Mouse (Mus musculus): Measurements from ENCODE around the gene Commd3.

The Commd3 gene

DNA sequence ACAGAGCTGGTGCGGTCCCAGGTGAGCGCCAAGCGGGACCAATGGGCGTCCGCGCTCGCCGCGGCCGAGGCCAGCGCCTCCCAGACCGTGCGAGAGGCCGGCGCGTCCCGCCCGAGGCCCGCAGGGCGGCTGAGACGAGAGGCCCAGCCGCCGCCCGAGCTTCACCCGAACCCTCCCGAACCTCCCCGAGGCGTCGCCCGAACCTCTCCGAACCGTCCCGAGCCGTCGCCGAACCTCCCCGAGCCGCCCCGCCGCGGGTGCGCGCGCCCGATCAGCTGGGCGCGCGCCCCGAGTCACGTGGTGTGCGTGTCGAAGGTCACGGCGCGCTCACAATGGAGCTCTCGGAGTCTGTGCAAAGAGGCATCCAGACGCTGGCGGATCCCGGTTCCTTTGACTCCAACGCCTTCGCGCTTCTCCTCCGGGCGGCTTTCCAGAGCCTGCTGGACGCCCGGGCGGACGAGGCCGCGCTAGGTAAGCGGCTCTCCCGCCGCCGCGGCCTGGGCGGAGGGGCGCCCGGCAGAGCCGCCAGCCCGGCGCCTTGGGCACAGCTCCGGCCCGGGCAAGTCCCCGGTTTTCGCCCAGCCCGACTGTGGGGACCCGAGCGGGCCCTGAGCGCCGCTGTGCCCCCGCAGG, at the start of gene Commd3:
TSS of gene Commd3 (plus strand) at position 252 of the 633 bp plus-strand sequence.
- peak; percentile 95 for DNase-seq

DNA sequence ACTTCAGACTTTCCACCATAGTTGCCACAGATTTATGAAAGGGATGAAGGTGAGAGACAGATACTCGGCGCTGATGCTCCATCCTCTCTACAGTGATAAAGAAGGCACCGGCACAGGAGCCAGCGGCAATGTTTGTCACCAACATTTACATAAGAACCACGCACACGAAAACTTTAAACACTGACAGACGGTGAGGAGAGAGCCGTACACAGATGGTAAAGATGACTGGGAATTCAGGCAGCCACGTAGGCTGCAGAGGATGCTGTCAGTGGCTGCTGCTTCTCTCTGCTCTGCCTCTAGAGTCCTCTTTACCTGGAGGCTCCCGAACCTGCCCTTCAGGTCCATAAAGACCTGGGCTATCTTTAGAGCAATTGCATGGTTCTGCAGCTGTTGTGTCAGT, 49.0 kb upstream of the Commd3 start:
- DNase-seq, result no peak

DNA sequence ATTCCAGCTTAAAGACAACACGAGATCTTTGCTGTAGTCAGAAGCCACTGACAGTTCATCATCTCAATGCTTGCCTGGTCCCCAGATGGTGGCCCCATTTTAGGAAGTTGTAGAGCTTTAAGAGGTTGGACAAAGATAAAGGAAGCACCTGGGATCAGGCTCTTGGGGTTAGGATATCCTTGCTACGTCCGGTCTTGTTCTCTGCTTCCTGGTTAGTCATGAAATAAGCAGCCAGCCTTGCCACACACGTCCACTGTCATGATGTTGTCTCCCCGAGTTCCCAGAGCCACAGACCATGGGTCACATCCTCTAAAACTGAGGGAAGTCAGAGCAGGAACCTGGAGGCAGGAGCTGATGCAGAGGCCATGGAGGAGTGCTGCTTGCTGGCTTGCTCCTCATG, 41.6 kb upstream of the Commd3 start:
- DNase-seq, result no peak

DNA sequence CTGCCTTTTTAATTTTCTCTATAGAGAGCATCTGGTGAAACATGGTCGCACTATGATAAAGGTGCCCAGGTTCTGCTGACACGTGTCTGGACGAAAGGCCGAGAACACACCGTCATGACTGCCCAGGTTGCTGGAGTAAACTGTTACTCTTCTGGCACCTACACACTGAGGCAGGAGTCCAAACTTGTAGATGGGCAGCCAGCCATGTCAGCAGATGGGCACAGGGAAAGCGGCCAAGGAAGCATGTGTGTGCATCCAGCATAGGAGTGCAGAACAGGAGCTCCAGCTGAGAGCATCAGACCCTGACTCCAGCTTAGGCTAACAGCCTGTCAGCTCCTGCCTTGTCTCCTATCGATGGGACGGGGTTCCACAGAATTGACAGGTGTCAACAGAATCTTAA, 37.1 kb upstream of the Commd3 start:
- DNase-seq, result no peak

DNA sequence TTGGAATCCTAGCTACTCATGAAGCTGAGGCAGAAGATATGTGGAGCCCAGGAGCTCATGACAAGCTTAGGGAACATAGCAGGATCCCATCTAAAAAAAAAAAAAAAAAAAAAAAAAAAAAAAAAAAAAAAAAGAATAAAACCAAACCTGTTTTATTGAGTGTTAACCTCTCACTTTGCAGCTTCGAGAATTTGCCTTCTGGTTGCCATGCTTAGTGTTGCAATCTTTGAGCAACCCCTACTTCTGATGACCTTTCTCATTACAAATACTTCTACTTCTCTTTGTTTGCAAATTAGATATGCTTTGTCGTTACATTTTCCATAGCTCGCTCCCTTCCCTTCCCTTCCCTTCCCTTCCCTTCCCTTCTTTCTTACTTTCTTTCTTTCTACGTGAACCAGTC, 23.6 kb upstream of the Commd3 start:
- no peak for DNase-seq

DNA sequence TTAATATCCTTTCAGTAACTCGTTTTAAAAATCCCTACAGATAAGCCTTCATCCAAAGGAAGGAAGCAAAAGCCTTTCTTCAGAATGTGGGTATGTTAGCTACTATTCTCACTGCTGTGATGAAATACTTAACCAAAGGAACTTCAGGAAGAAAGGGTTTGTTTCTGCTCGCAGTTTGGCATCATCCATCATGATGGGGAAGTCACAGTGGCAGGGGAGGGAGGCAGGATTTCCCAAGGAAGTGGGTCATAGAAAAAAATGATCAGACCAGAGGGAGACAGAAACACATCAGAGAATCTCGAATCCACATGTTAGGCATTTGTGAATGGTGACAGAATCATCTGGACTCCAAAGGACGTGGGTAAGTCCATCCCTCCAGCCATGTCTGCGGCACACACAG, 17.4 kb upstream of the Commd3 start:
- no peak for DNase-seq

DNA sequence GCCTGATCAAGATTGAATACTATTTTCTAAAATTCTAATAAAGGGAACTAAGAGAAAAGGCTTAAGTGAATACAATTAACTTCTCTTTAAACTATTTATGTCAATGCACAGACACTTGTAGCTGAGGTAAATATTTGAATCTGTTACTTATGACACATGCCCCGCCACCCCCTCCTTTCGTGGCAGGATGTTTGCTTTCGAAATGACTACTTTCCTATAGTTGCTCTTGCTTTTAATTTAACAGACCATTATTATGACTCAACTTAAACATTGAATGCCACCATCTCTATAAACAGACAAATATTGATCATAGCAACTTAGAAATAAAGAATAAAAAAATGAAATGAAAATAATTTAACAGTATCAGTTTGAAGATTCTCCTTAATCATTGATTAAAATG, 8.2 kb upstream of the Commd3 start:
- no peak for DNase-seq

DNA sequence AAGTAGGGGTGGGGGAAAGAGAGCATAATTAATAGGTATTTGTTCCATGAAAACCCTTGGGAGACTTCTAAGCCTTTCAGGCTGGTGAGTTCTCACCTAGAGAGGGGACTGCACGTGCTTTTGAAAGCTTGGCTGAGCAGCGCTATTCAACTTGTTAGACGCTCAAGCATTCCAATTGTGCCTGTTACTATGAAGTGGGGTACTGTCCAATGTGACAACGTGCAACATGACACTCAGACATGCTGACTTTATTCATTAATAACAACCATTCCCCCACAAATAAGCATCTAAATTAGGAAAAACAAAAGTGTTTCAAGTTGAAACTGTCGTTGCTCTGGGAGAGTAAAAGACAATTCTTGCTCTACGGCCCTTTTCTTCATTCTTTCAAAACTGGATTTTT, 1.1 kb upstream of the Commd3 start:
- DNase-seq, result peak; percentile 39

DNA sequence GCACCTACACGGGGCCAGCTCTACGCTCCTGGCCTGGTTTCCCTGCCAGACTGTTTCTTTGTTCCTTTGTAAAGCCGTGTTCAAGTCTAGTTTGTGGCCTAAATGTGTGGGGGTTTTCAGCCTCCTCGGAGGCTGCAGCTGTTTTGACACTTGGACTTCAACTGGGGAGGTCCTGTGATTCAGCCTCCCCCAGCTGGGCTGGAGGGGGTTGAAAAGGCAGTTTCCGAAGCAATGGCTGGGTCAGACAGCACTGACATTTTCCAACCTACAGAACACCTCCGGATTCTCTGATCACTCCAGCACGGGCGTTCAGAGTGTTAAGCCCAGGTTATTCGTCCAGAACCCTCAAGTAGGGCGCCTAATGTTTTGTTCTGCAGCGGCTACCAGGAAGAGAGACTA, 581 bp downstream of the Commd3 start:
- no peak for DNase-seq

DNA sequence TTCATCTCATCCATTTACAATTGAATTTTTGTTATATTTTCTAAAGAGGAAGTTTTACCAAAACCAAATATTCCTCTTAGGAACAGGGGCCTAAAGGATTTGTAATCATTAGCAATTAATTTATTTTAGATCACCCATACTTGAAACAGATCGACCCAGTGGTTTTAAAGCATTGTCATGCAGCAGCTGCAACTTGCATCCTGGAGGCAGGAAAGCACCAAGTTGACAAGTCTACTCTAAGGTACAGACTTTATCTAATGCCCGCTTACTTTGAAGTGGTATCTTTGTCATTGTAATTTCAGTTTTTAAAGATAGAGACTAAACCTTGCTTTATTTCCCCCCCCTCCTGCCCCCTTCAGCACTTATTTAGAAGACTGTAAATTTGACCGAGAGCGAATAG, 1.6 kb downstream of the Commd3 start:
- DNase-seq, result no peak

DNA sequence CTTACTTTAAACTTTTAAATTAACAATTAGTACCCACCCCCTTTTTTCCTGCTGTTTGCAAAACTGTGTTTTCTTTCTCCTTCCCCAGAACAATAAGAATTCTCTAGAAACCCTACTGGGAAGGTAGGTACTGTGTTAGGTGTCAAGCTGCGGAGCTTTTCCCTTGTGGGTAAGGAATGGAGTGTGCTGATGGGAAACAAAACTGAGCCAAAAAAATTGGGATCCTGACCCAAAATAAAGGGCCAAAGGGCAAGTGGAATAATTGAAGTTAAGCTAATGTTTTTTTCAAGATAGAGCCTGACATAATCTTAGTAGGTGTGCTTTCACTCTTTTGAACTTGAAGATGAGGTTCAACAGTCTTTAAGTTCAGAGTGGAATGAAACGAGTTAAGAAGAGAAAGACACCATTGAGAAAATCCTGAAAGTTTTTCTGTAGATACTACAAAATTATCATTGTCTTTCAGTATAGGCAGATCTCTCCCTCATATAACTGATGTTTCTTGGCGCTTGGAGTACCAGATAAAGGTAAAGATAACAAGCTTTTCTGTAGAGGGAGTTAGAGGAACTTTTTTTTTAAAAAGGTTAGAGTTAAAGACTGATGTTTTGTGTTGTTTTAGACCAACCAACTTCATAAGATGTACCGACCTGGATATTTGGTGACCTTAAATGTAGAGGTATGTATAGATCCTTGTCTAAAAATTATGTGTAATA, 2.2 kb downstream of the Commd3 start:
- DNase-seq, result no peak

DNA sequence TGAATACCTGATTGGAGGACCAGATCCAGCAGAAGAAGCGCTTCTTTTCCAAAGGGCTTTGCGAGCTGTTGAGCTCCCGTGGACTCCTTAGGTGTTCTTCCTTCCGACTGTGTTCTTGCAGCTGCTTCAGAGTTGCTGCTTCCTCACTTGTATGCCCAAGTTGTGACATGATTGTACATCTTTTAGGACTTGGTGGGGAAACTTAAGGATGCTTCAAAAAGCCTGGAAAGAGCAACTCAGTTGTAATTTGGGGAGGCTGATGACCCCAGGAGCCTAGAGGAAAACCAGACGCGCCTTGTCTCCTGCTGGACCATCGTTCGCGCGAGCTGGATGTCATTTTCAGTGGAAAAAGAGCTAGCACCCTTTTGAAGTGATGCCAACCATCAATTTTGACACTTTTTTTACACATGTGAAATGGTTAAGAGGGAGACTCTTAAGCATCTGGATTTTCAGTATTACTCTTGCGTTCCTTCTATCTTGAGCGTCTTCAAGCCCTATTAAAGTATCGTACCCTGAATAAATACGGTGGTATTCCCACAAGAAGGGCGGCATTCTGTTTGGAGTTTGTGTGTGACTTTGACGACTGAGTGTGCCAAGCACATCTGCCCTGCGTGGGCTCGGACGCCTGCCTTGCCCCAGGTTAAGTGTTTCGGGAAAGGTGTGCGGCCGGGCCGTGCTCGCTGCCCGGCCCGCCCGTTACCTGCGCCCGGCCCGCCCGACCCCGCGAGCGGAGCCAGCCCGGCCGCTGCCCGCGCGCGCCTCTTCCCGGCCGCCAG, 3.7 kb downstream of the Commd3 start:
- DNase-seq, result peak; percentile 26

DNA sequence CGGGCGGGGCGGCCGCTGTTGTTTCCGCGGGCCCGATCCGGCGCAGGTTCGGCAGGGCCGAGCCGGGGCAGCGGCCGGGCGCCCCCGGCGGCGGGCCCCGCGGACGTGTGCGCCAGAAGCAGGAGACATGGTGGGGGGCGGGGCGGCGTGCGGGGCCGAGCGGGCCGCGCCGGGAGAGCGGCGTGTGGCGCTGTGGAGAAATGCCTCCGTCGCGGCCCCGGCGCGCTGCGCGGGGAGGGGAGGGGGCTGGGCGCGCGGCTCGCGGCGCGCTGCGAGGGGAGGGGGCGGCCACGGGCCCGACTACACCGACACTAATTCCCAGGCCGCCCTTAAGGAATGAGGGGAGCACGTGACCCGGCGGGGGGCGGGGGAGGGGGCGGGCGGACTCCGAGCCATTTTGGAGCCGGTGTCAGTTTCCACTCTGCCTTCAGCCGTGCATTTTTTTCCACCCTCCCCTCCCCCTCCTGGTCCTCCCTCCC, 4.3 kb downstream of the Commd3 start:
- peak; percentile 94 for DNase-seq

DNA sequence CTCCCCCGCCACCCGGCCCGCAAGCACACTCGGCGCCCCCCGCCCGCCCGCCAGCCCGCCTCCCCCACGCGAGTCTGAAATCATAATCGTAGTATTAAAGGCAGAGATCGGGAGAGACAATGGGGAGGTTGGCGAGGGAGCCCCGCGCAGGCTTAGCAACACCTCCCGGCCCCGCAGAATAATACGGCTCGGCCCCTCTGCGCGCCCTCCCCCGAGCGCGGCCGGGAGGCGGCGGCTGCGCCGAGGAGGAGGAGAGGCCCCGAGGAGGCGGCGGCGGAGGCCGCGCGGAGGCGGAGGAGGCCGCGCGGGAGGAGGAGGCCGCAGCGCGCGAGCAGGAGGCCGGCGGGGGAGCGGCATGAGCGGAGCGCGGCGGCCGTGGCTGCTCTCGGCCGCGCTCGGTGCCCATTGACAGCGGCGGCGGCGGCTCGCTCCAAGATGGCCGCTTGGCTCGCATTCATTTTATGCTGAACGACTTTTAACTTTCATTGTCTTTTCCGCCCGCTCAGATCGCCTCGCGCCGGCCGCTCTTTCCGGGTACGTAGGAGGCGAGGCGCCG, 4.8 kb downstream of the Commd3 start, which contains the start of gene Bmi1:
TSS of gene Bmi1 (plus strand) at position 83 of the 556 bp plus-strand sequence.
- DNase-seq, result no peak

DNA sequence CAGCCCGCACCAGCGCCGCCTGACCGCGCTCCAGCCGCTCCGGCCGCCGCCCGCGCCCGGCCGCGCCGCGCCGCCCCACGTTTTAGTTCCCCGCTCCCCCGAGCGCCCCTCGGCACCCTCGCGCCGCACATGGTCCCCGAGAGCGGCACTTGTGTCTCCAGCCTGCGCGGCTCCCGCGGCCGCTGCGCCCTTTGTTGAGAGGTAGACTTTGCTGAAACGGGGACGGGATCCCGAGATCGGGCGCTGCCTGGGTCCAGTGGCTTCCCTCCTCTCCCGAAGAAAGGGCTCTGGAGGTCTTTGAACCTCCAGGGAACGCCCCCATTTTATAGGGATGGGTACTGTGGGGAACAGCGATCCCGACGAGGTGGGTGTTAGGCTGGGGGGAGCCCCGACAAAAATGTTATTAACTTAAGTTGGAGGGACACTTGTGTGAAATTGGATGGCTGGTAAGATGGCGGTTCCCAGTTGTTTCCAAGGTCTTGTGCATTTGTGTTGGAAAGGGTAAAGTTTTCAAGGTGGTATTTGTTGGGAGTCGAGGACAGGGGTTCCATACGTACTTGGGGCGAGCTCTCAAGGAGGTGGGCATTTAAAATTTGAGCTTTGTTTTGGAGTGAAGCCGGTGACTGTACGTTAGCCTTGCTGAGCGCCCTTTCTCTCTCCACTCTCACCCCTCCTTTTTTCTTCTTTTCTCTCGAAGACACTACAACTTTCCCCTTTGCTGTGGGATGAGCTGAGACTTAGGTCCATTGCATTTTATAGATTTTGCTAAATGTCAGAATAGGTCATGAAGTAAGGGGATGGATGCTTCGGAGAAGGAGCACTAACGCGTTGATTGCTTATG, 5.7 kb downstream of the Commd3 start:
- peak; percentile 69 for DNase-seq

DNA sequence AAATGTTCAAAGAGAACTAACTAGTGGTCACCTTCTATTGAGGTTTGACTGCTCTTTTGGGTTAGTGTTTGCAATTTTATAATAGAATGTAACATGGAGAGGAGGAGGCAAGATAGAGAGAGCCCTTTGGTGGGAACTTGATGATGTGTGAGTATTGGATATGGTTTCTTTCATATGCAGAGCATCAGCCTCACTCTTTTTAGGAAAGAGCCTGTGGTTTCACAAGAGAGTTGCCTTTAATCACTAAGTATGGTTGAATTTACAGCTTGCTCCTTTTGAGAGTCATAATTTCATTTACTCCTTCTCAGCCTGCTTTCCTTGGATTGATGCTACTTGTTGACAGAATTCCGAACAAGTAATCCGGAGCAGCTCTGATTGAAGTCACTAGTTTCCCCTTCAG, 7.5 kb downstream of the Commd3 start:
- no peak for DNase-seq

DNA sequence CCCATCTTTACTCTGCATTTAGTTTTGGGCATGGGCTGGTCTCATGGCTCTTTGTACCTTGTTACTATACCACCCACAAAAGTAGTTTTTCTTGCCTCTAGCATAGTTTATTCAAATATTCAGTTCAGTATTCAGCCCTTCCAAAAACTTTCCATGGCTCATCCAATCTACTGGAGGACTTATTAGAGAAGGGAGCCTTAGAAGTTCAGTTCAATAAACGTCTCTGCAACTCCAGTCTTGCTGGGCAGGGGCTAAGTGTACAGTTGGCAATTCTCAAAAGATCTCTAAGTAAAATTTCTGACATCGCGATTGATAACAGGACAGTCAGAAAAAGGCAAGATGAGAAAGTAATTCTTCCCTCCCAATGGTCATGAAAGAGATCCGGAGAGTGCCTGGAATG, 8.3 kb downstream of the Commd3 start:
- DNase-seq, result no peak

DNA sequence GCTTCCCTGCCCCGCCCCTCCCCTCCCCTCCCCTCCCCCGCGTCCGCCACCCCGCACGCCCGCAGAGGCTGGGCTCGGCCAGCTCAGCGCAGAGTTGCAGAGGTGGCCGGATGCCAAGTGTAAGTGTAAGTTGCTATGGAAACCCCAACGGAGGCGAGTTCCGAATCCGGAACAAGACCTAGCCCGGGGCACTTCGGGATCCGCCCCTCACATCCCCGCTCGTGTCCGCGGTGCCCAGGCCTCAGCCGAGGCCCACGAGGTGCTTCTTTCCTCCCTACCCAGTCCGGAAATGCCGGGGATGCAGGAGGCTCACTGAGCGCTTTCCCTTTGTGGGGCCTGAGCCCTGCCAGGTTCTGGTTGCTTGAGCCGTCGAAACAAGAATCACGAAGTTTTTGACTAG, 8.8 kb downstream of the Commd3 start:
- DNase-seq, result peak; percentile 70

DNA sequence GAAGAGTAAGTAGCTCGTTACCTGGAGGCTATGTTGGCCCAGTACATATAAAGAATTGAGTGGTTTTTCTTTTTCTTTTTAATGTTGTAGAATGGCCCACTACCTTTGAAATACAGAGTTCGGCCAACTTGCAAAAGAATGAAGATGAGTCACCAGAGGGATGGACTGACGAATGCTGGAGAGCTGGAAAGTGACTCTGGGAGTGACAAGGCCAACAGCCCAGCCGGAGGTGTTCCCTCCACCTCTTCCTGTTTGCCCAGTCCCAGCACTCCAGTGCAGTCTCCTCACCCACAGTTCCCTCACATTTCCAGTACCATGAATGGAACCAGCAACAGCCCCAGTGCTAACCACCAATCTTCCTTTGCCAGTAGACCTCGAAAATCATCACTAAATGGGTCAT, 11.9 kb downstream of the Commd3 start:
- DNase-seq, result no peak

DNA sequence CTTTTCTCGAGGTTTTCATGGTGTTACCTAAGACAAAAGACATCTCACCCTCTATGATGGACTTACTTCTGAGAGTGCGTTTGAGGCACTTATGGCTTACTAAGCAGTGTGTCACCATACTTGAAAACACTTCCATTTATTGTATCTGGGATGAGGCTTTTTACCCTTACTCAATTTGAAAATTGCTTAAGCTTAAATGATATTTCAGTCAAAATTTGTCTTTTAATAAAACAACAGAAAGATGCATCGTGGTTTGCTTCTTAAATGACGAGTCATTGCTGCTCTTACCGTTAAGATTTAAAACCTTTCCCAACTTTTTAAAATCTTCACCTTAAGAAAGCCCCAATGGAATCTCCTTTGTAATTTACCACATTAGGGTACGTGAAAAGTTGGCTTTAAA, 14.2 kb downstream of the Commd3 start:
- DNase-seq, result no peak

DNA sequence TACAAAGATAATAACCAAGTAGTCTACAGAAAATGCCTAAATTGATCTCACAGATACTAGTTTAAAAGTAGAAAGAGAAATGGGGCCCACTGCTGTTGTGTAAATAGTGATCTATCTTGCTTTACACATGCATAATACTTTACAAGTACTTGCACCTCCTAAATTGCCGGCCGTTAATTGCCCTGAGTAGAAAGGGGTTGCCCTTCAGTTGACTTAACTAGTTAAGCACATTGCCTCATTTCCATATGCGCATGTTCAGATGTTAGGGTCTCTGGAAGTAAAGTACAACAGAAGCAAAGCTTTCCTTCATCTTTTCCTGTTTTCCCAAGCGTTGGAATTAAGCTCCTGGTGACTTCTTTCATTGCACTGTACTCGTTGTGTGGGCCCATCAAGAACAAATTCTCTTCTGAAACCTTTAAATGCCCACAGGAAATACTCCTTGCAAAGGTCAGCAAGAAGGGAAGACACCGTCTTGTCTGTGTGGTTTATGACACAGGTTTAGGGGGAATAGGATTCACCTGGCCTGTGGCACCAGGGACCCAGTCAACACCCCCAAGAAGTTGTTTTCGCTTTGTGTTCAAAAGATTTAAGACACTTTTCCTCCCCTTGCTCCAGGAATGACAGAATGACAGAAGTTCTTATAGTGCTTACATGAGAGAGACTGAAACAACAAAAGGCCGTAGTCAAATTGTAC, 14.8 kb downstream of the Commd3 start:
- no peak for DNase-seq

DNA sequence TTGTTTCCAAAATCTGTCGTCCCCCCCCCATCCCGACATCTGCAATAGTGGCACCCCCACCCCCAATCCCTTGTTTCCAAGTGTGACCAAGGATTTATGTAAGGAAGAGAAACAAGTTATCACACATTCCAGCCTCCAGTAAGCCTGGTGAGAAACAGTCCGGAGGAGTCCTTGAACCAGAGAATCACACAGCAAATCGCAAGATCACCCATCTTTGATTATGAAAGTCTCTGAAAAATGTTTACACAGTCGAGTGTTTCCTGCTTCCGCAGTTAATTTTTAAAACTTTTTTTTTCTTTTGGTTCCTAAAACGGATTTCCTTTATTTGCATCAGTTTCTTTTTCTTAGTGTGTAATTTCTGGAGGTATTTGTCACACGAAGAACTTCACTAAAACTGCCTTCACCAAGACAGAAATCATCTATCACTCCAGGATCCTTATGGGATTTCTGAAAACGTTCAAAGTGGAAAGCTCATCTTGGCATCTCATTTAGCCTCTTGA, 15.5 kb downstream of the Commd3 start:
- DNase-seq, result no peak
